Mouse (Mus musculus): Measurements from ENCODE around the gene Fam83f. TPM values are rescaled to one million over a fixed set of nuclear protein-coding genes. Genes with fewer than 3 reads are reported as not detected.

Gene Fam83f
- total RNA-seq, 1 experiment from 2014 or later, result 0.15 TPM

GRCm38 (mm10) chr15:80664444-80664843, 7.2 kb upstream of the Fam83f start:
- no peak for DNase-seq

GRCm38 (mm10) chr15:80672810-80673209, 1.2 kb downstream of the Fam83f start:
- DNase-seq, result no peak

- DNase-seq, result no peak
These were observed 1.9 kb downstream of the Fam83f start for GRCm38 (mm10) chr15:80673337-80674095.

- no peak for DNase-seq
These were observed 3.1 kb downstream of the Fam83f start for GRCm38 (mm10) chr15:80674700-80675099.

- no peak for DNase-seq
These were observed 8.0 kb downstream of the Fam83f start for GRCm38 (mm10) chr15:80679515-80680215.

GRCm38 (mm10) chr15:80680347-80681030, 8.8 kb downstream of the Fam83f start:
- no peak for DNase-seq

GRCm38 (mm10) chr15:80681466-80681881, 9.8 kb downstream of the Fam83f start:
- no peak for DNase-seq

GRCm38 (mm10) chr15:80682343-80682742, 10.7 kb downstream of the Fam83f start:
- no peak for DNase-seq

GRCm38 (mm10) chr15:80683151-80683550, 11.5 kb downstream of the Fam83f start:
- DNase-seq, result no peak

GRCm38 (mm10) chr15:80683990-80684389, 12.3 kb downstream of the Fam83f start:
- no peak for DNase-seq

- DNase-seq, result no peak
These were observed 13.3 kb downstream of the Fam83f start for GRCm38 (mm10) chr15:80684786-80685602.

GRCm38 (mm10) chr15:80685603-80685895, 13.9 kb downstream of the Fam83f start:
- no peak for DNase-seq

GRCm38 (mm10) chr15:80688536-80688935, 16.9 kb downstream of the Fam83f start:
- DNase-seq, result no peak

GRCm38 (mm10) chr15:80693492-80693891, 21.8 kb downstream of the Fam83f start:
- no peak for DNase-seq

- peak; percentile 63 for DNase-seq
These were observed 22.7 kb downstream of the Fam83f start for GRCm38 (mm10) chr15:80694125-80694910.

- no peak for DNase-seq
These were observed 25.9 kb downstream of the Fam83f start for GRCm38 (mm10) chr15:80697564-80697963.

- no peak for DNase-seq
These were observed 30.0 kb downstream of the Fam83f start for GRCm38 (mm10) chr15:80701481-80702257.

GRCm38 (mm10) chr15:80702910-80703309, 31.3 kb downstream of the Fam83f start:
- DNase-seq, result no peak

GRCm38 (mm10) chr15:80703495-80703894, 31.8 kb downstream of the Fam83f start:
- DNase-seq, result no peak

- peak; percentile 77 for DNase-seq
These were observed 32.6 kb downstream of the Fam83f start for GRCm38 (mm10) chr15:80704267-80704666.
